Comparison of ENCODE assay signal across 17 mouse cellular contexts in genomic region chr8:30134999-30135398, GRCm38 (mm10).
"Had no signal": no experiment of that assay in that cellular context is flagged by ENCODE, and none has a peak within 500 bp of the region (broad histone marks: within the 10 kb centered on the region; RNA-seq: fewer than 3 reads in every experiment).

No protein-coding gene starts in this region.

- DNase-seq: kidney, adult 8-10 months; kidney, postnatal 10 days; kidney, postnatal 36 days; layer of hippocampus, postnatal 36 days; liver, embryonic 13.5 days; lung, embryonic 14.5 days; right cerebral cortex, adult 18-20 months; right cerebral cortex, postnatal 14 days; spleen, adult 18-20 months; thymus, postnatal 25 days had no signal

- ATAC-seq: lung, postnatal 0 days; midbrain, embryonic 13.5 days had no signal

- H3K27ac ChIP-seq: kidney, embryonic 15.5 days; left cerebral cortex, adult 2 months; liver, embryonic 13.5 days; macrophage; midbrain, embryonic 13.5 days; stomach, embryonic 15.5 days had no signal

- H3K9me3 ChIP-seq: kidney, embryonic 15.5 days; liver, embryonic 13.5 days; midbrain, embryonic 13.5 days; stomach, embryonic 15.5 days had no signal

- H3K36me3 ChIP-seq: kidney, embryonic 15.5 days; liver, embryonic 13.5 days; midbrain, embryonic 13.5 days; stomach, embryonic 15.5 days had no signal

- H3K9ac ChIP-seq: kidney, embryonic 15.5 days; liver, embryonic 13.5 days; lung, embryonic 14.5 days; midbrain, embryonic 13.5 days; stomach, embryonic 15.5 days had no signal

- H3K4me1 ChIP-seq: kidney, embryonic 15.5 days; liver, embryonic 13.5 days; stomach, embryonic 15.5 days had no signal

- H3K27me3 ChIP-seq: kidney, embryonic 15.5 days; liver, embryonic 13.5 days; midbrain, embryonic 13.5 days; stomach, embryonic 15.5 days had no signal

- H3K4me3 ChIP-seq: kidney, embryonic 15.5 days; left cerebral cortex, adult 2 months; liver, embryonic 13.5 days; midbrain, embryonic 13.5 days; myocyte; stomach, embryonic 15.5 days had no signal

- H3K4me2 ChIP-seq: kidney, embryonic 15.5 days; liver, embryonic 13.5 days; lung, embryonic 14.5 days; midbrain, embryonic 13.5 days; stomach, embryonic 15.5 days had no signal
